Mouse (Mus musculus) C2C12 (cell line): ENCODE data around the gene Aldh3b3.

Source experiments
- CTCF ChIP-seq: IDR thresholded peaks from one replicate; pipeline ENCODE4 v1.5.1; 2011; ENCODE audit not compliant: control insufficient read depth, insufficient read depth, insufficient read length
- FOSL1 ChIP-seq: IDR thresholded peaks from one replicate; pipeline ENCODE4 v1.8.0; 2011; ENCODE audit warnings: mild to moderate bottlenecking, low read length; ENCODE audit not compliant: poor library complexity, insufficient read depth, severe bottlenecking
- MAX ChIP-seq: IDR thresholded peaks from one replicate; pipeline ENCODE4 v1.6.1; 2011; ENCODE audit warnings: mild to moderate bottlenecking, control low read depth
- USF1 ChIP-seq: IDR thresholded peaks from one replicate; pipeline ENCODE4 v1.6.1; 2011; ENCODE audit warnings: low read depth, mild to moderate bottlenecking, control low read depth, moderate library complexity

DNA sequence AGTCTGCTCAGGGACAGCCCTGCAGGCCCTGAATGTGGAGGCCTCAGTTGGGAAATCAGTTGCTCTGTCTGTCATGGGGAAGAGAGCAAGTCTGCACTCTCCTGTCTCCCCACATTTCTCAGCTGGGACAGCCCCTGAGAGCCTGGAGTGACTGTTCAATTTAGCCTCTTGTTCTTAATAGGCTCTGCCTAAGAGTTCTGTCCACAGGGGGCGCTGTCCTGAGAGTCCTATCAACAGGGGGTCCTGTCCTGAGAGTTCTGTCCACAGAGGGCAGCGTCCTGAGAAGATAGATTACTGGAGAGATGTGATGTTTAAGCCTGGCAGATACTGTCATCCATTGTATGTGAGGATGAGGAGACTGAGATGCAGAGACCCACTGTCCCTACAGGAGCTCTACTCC is 4.0 kb downstream of the Aldh3b3 start:
- TF ChIP-seq CTCF (no peak), FOSL1 (no peak), USF1 (no peak), MAX (no peak)
